Mouse (Mus musculus) CD4-positive naive resting alpha-beta T cell, adult 76 days (primary cell): ENCODE data around the gene Gp9. TPM values are rescaled to one million over a fixed set of nuclear protein-coding genes. Genes with fewer than 3 reads are reported as not detected.

Source experiments
- total RNA-seq: library from RNA; stranded (reverse); gene quantifications from one replicate; pipeline ENCODE4 v1.2.4, GENCODE M21; 2023

The Gp9 gene
- total RNA-seq = not detected

DNA sequence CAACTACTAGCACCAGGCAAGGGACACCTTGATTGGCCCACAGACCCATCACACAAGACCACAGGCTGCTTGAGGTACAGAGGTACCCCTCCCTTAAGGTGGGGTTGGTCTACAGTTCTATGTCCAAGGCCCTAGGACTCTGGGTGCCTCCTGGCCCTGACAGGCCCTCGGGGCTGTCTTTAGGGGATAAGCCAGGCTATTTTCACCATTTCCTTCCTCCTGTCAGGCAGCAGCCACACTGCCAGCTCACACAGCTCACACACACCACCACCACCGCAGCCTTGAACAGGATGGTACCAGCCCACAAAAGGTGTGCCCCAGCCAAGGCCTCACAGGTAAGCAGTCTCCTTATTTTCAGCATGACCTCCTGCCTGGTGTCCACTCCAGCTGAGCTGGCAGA, at the start of gene Gp9:
Gene Gp9 (plus strand): TSS at position 231 of the 400 bp plus-strand sequence.

DNA sequence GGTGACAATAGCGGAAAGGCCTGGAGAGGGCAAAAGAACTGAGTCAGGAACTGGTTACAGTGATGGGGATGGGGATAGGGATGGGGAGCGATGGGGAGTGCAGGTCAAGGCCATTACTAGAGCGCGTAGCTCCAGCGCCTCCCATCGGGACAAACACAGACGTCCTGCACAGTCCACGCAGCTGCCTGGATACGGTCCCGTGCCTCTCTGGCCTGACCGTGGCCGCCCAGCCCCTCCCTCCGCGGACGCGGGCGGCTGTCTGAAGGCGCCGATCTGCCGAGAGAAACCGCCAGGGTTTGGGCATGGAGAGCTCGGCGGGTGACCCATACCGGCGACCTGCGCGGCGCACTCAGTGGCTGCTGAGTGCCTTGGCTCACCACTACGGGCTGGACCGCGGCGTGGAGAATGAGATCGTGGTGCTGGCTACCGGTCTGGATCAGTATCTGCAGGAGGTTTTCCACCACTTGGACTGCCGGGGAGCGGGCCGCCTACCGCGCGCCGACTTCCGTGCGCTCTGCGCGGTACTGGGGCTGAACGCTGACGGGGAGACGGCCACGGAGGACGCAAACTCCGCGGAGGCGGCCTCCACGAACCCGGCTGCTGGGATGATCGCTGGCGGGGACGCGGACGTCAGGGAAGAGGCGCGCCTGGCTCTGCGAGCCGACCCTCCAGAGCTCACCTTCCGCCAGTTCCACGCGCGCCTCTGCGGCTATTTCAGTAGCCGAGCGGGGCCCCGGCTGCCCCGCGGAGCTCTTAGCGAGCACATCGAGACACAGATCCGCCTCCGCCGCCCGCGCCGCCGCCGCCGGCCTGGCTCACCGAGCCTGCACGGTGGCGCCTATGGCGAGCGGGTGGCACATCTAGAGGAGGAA, 47.0 kb upstream of the Gp9 start, which contains the start of gene Efcc1:
Gene Efcc1 (plus strand): TSS at position 279 of the 872 bp plus-strand sequence.

DNA sequence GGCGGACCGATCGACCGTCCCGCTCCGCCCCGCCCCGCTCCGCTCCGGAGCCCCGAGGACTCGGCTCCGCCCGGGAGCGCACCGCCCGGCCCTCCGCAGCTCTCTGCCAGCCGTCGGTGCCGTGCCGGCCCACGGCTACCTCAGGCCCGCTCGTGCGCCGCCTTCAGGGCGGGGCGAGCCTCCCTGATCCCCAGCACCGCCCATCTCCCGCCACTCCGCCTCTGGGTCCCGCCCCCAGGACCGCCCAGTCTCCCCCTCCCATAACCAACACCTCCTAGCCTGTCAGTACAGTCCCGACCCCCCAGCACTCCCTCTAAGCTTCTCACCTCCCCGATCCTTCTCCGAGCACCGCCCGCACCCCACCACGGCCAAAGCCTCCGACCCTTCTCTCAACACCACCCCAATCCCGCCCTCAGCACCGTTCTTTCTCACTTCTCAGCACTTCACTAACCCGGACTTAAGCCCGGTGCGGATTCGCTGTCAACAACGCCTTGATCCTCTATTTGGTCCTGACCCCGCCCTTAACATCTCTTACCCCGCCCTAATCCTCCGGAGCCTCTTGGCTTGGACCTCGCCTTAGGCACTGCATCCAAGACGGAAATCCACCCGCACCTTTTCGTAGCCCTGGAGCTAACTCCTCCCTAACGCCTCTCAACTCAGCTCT, 33.9 kb downstream of the Gp9 start, which contains the start of gene Rab43:
Gene Rab43 (minus strand): TSS at position 490 of the 664 bp plus-strand sequence.

Other genes with a start within 250 kb of the Gp9 start
- 86.4 TPM for gene Arhgap25, start 244.8 kb upstream of the Gp9 start, total RNA-seq
- not detected for gene Prokr1, start 187.3 kb upstream of the Gp9 start, total RNA-seq
- 2.6 TPM for gene Aplf, start 105.9 kb upstream of the Gp9 start, total RNA-seq
- gene Efcc1, start 47.2 kb upstream of the Gp9 start, total RNA-seq = not detected
- 28.1 TPM for gene Rab43, start 34.1 kb downstream of the Gp9 start, total RNA-seq
- gene Gm45140, start 57.7 kb downstream of the Gp9 start, total RNA-seq = 6.3 TPM
- 79.8 TPM for gene Isy1, start 60.7 kb downstream of the Gp9 start, total RNA-seq
- 566 TPM for gene Cnbp, start 73.0 kb downstream of the Gp9 start, total RNA-seq
- gene Copg1, start 109.7 kb downstream of the Gp9 start, total RNA-seq = 173 TPM
- gene Hmces, start 135.9 kb downstream of the Gp9 start, total RNA-seq = 41.5 TPM
- 0.64 TPM for gene H1fx, start 203.6 kb downstream of the Gp9 start, total RNA-seq